In genomic region chrX:56346176-56346931, GRCm38 (mm10) we compare ENCODE assay signal across 8 mouse cellular contexts. TPM values are rescaled to one million over a fixed set of nuclear protein-coding genes. Genes with fewer than 3 reads are reported as not detected.
DNase-seq lines count a peak whose midpoint lies in the region; ATAC-seq and TF ChIP-seq lines count a peak whose summit lies in the region.

Gene Zfp449, plus strand, starts transcription at chrX:56346400.

- 0 out of 2 replicates have a peak, but pooled peaks cover 4% of the 10 kb centered on the region for H3K4me1 ChIP-seq in E14TG2a.4 (replicated peaks; ENCODE audit: low read depth, low read length)
- H3K4me1 ChIP-seq in forebrain, embryonic 11.5 days (replicated peaks; ENCODE audit: control insufficient read depth, insufficient read depth, low read length): no peaks in the 10 kb centered on the region
- H3K4me1 ChIP-seq in heart, embryonic 16.5 days (ENCODE audit: control insufficient read depth, insufficient read depth, low read length): 0 out of 2 replicates have a peak, but pooled peaks cover 3% of the 10 kb centered on the region
- H3K4me1 ChIP-seq in liver, embryonic 14.5 days (replicated peaks; ENCODE audit: control insufficient read depth in 2 of 2, insufficient read depth in 2 of 2, low read length in 1 of 2): no peaks in the 10 kb centered on the region
- H3K4me1 ChIP-seq in neural tube, embryonic 12.5 days: no peaks in the 10 kb centered on the region

- H3K27ac ChIP-seq in forebrain, embryonic 11.5 days (ENCODE audit: low read depth, low read length): no peak within 1 kb of the TSS
- peak within 1 kb of the TSS; percentile 46 for H3K27ac ChIP-seq in heart, embryonic 16.5 days (ENCODE audit: low read length)
- H3K27ac ChIP-seq in liver, embryonic 14.5 days: no peak within 1 kb of the TSS
- H3K27ac ChIP-seq in neural tube, embryonic 12.5 days: no peak within 1 kb of the TSS

- H3K9ac ChIP-seq in forebrain, embryonic 11.5 days (ENCODE audit: low read length): peak within 1 kb of the TSS; percentile 61
- peak within 1 kb of the TSS; percentile 80 for H3K9ac ChIP-seq in heart, embryonic 16.5 days (ENCODE audit: low read length)
- H3K9ac ChIP-seq in liver, embryonic 14.5 days (replicated peaks): peak within 1 kb of the TSS; percentile 56
- H3K9ac ChIP-seq in neural tube, embryonic 12.5 days: peak within 1 kb of the TSS; percentile 56

- peak; percentile 64 for DNase-seq in c-Kit-positive CD71-positive TER-119-negative erythroid progenitor cells, embryonic 14.5 days (ENCODE audit: low read depth)
- peak; percentile 90 for DNase-seq in forebrain, embryonic 11.5 days (ENCODE audit: low spot score)
- peak; percentile 82 to 89 for DNase-seq in kidney, postnatal 25 days
- DNase-seq in liver, embryonic 14.5 days (ENCODE audit: low read depth in 3 of 3, low spot score in 3 of 3): peak; percentile 48 to 56 (median 52)
- peak; percentile 60 for DNase-seq in telencephalon, adult 2 months (ENCODE audit: low read depth, low spot score)

- H3K4me2 ChIP-seq in forebrain, embryonic 11.5 days (ENCODE audit: low read depth, low read length, severe bottlenecking): peak within 1 kb of the TSS; percentile 49
- H3K4me2 ChIP-seq in heart, embryonic 16.5 days (ENCODE audit: low read depth, low read length): peak within 1 kb of the TSS; percentile 62
- H3K4me2 ChIP-seq in liver, embryonic 14.5 days (ENCODE audit: low read depth): peak within 1 kb of the TSS; percentile 62
- H3K4me2 ChIP-seq in neural tube, embryonic 12.5 days (replicated peaks): peak within 1 kb of the TSS; percentile 57

- WGBS in forebrain, embryonic 11.5 days: 17% methylated on average over 39 of the region's 39 CpGs
- WGBS in heart, embryonic 16.5 days: 12% methylated on average over 39 of the region's 39 CpGs
- WGBS in liver, embryonic 14.5 days (ENCODE audit: insufficient replicate concordance): 9% methylated on average over 30 of the region's 39 CpGs
- WGBS in neural tube, embryonic 12.5 days: 15% methylated on average over 29 of the region's 39 CpGs

- TF ChIP-seq CTCF in E14TG2a.4 (conservative IDR thresholded peaks at IDR 0.05; ENCODE audit: low read length): no peak
- TF ChIP-seq CTCF in liver, embryonic 14.5 days (IDR thresholded peaks at IDR 0.05; ENCODE audit: low read depth): no peak

- H3K4me3 ChIP-seq in E14TG2a.4 (replicated peaks; ENCODE audit: low read length): peak within 1 kb of the TSS; percentile 81
- peak within 1 kb of the TSS; percentile 46 for H3K4me3 ChIP-seq in forebrain, embryonic 11.5 days (ENCODE audit: low read depth, low read length)
- H3K4me3 ChIP-seq in heart, embryonic 16.5 days (ENCODE audit: low read length): peak within 1 kb of the TSS; percentile 69
- H3K4me3 ChIP-seq in liver, embryonic 14.5 days (ENCODE audit: insufficient read depth in 1 of 2, low read depth in 2 of 2, low read length in 2 of 2): peak within 1 kb of the TSS; percentile 61 to 75
- H3K4me3 ChIP-seq in neural tube, embryonic 12.5 days: peak within 1 kb of the TSS; percentile 51

- TF ChIP-seq EP300 in liver, embryonic 14.5 days (IDR thresholded peaks at IDR 0.05; ENCODE audit: low read depth): no peak

- peak; percentile 97 for ATAC-seq in forebrain, embryonic 11.5 days (replicated peaks; ENCODE audit: low FRiP score)
- peak; percentile 94 for ATAC-seq in heart, embryonic 16.5 days (replicated peaks; ENCODE audit: extremely low read depth, insufficient read depth, low FRiP score)
- peak; percentile 94 for ATAC-seq in liver, embryonic 14.5 days (ENCODE audit: insufficient read depth)
- peak; percentile 95 for ATAC-seq in neural tube, embryonic 12.5 days (ENCODE audit: low FRiP score, low read depth)

- no peaks in the 10 kb centered on the region for H3K36me3 ChIP-seq in E14TG2a.4 (ENCODE audit: insufficient read depth, low read length)
- no peaks in the 10 kb centered on the region for H3K36me3 ChIP-seq in forebrain, embryonic 11.5 days (ENCODE audit: control insufficient read depth, insufficient read depth, low read length)
- H3K36me3 ChIP-seq in heart, embryonic 16.5 days (ENCODE audit: control insufficient read depth, insufficient read depth): no peaks in the 10 kb centered on the region
- no peaks in the 10 kb centered on the region for H3K36me3 ChIP-seq in liver, embryonic 14.5 days (replicated peaks; ENCODE audit: control insufficient read depth, insufficient read depth, low read depth)
- H3K36me3 ChIP-seq in neural tube, embryonic 12.5 days: no peaks in the 10 kb centered on the region

- H3K9me3 ChIP-seq in E14TG2a.4 (ENCODE audit: low read length): no peaks in the 10 kb centered on the region
- no peaks in the 10 kb centered on the region for H3K9me3 ChIP-seq in forebrain, embryonic 11.5 days (ENCODE audit: control insufficient read depth, low read length)
- H3K9me3 ChIP-seq in heart, embryonic 16.5 days (replicated peaks; ENCODE audit: control insufficient read depth, low read length): no peaks in the 10 kb centered on the region
- no peaks in the 10 kb centered on the region for H3K9me3 ChIP-seq in liver, embryonic 14.5 days (ENCODE audit: control insufficient read depth, low read length)
- H3K9me3 ChIP-seq in neural tube, embryonic 12.5 days: no peaks in the 10 kb centered on the region

- H3K27me3 ChIP-seq in E14TG2a.4 (ENCODE audit: insufficient read depth, low read length): no peaks in the 10 kb centered on the region
- H3K27me3 ChIP-seq in forebrain, embryonic 11.5 days (ENCODE audit: control insufficient read depth, insufficient read depth, low read length): no peaks in the 10 kb centered on the region
- H3K27me3 ChIP-seq in heart, embryonic 16.5 days (ENCODE audit: control insufficient read depth, insufficient read depth, low read length): no peaks in the 10 kb centered on the region
- H3K27me3 ChIP-seq in liver, embryonic 14.5 days (ENCODE audit: control insufficient read depth, insufficient read depth, low read length): no peaks in the 10 kb centered on the region
- H3K27me3 ChIP-seq in neural tube, embryonic 12.5 days (replicated peaks): no peaks in the 10 kb centered on the region

RNA-seq across cellular contexts. Expression of gene Zfp449, which starts in this region (rescaled TPM):
- polyA plus RNA-seq in forebrain, embryonic 11.5 days (2014; fragmentation: Nextera tagmentation; extraction: Ambion mirVana): 8.3 and 8.9 TPM in 2 replicates
- 7.5 and 8.0 TPM in 2 replicates for polyA plus RNA-seq in heart, embryonic 16.5 days (2015; fragmentation: Nextera tagmentation; extraction: Ambion mirVana)
- 0.36 and 0.48 TPM in 2 replicates for polyA plus RNA-seq in liver, embryonic 14.5 days (2012; rRNA removed)
- polyA plus RNA-seq in liver, embryonic 14.5 days (2014; fragmentation: Nextera tagmentation; extraction: Ambion mirVana): 0.64 and 0.70 TPM in 2 replicates
- 4.4 and 5.6 TPM in 2 replicates for polyA plus RNA-seq in neural tube, embryonic 12.5 days (2016; fragmentation: Nextera tagmentation; extraction: Ambion mirVana)

Comparison
In these comparisons a context has a peak if more than half of its experiments do, and no peak if none do; other contexts are left out.
1. Peak in DNase-seq, ATAC-seq, H3K4me3 ChIP-seq, H3K9ac ChIP-seq and H3K4me2 ChIP-seq in liver, embryonic 14.5 days; RNA of the gene not detected or under 1 TPM.